Mouse (Mus musculus) left cerebral cortex, postnatal 10 days (tissue): Measurements from ENCODE around the gene Usp21. TPM values are rescaled to one million over a fixed set of nuclear protein-coding genes. Genes with fewer than 3 reads are reported as not detected.

ENCODE experiments used
- DNase-seq, 2 experiments: peaks; one replicate each; pipeline ENCODE4 v3.0.0; 2021 to 2022; ENCODE audit warnings: low spot score in 2 of 2, mixed read lengths in 1 of 2; ENCODE audit errors: extremely low spot score in 1 of 2
- intact Hi-C: fragments of 180-260 bp; cut with DNase I; formaldehyde crosslinking; loops from one replicate; pipeline ENCODE4 v1.15.1; 2025
- total RNA-seq, 2 experiments: library from RNA; stranded (reverse); gene quantifications; 2 replicates each; pipeline ENCODE4 v1.2.3; 2021

Usp21 gene
- total RNA-seq, 2 experiments from 2014 or later: 51.5 to 53.4 TPM

DNA sequence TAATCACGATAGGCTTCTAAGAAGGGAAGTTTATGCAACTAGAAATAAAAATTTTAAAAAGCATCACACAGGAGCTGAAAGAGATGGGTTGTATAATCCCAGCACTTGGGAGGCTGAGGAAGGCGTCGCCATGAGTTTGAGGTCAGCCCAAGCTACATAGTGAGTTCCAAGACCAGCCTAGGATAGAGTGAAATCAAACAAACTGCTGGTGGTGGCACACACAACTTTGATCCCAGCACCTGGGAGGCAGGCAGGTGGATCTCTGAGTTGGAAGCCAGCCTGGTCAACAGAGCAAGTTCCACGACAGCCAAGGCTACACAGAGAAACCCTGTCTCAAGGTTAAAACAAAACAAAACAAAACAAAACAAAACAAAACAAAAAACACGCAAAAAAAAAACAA is 55.4 kb downstream of the Usp21 start:
- intact Hi-C loops: no loop called here

More for the DNA sequence above, 55.4 kb downstream of the Usp21 start:
- DNase-seq: no peak

Other genes starting within 250 kb of the Usp21 start
- 10 to 100 TPM; 12.5 to 14.2 TPM for gene Fcgr3, start 223.1 kb downstream of the Usp21 start, total RNA-seq
- under 1 TPM; 0.34 to 0.69 TPM for gene Cfap126, start 174.1 kb downstream of the Usp21 start, total RNA-seq
- gene Sdhc, start 137.4 kb downstream of the Usp21 start, total RNA-seq: 100 to 1,000 TPM; 200 to 210 TPM
- not detected for gene Mpz, start 137.3 kb downstream of the Usp21 start, total RNA-seq
- gene Pcp4l1, start 91.7 kb downstream of the Usp21 start, total RNA-seq: 10 to 100 TPM; 28.0 to 42.2 TPM
- not detected for gene Nr1i3, start 74.0 kb downstream of the Usp21 start, total RNA-seq
- 10 to 100 TPM; 71.4 to 71.6 TPM for gene Tomm40l, start 65.5 kb downstream of the Usp21 start, total RNA-seq
- gene Apoa2, start 62.9 kb downstream of the Usp21 start, total RNA-seq: 1 to 10 TPM; 2.5 to 3.9 TPM
- gene Fcer1g, start 53.6 kb downstream of the Usp21 start, total RNA-seq: 10 to 100 TPM; 11.9 to 13.4 TPM
- 1 to 10 TPM; 4.6 to 7.2 TPM for gene Adamts4, start 37.6 kb downstream of the Usp21 start, total RNA-seq
- gene Ndufs2, start 36.6 kb downstream of the Usp21 start, total RNA-seq: 100 to 1,000 TPM; 243 to 255 TPM
- 10 to 100 TPM; 59.7 to 64.1 TPM for gene B4galt3, start 17.7 kb downstream of the Usp21 start, total RNA-seq
- 10 to 100 TPM; 20.4 to 21.8 TPM for gene Ppox, start 6.8 kb downstream of the Usp21 start, total RNA-seq
- gene Ufc1, start 7.0 kb upstream of the Usp21 start, total RNA-seq: 100 to 1,000 TPM; 110 to 114 TPM
- 10 to 100 TPM; 34.6 to 37.8 TPM for gene Dedd, start 41.2 kb upstream of the Usp21 start, total RNA-seq
- gene Nit1, start 57.7 kb upstream of the Usp21 start, total RNA-seq: 10 to 100 TPM; 38.5 to 41.0 TPM
- 100 to 1,000 TPM in 1 of 2 experiments, 10 to 100 TPM in 1; 93.9 to 107 TPM for gene Pfdn2, start 57.7 kb upstream of the Usp21 start, total RNA-seq
- gene Klhdc9, start 72.8 kb upstream of the Usp21 start, total RNA-seq: 1 to 10 TPM; 7.1 to 7.8 TPM
- gene Nectin4, start 82.1 kb upstream of the Usp21 start, total RNA-seq: 1 to 10 TPM; 1.4 TPM
- gene Arhgap30, start 101.0 kb upstream of the Usp21 start, total RNA-seq: 1 to 10 TPM; 2.0 to 2.1 TPM
- gene Usf1, start 123.3 kb upstream of the Usp21 start, total RNA-seq: 100 to 1,000 TPM; 110 to 119 TPM
- 1 to 10 TPM; 1.5 to 2.6 TPM for gene Tstd1, start 130.9 kb upstream of the Usp21 start, total RNA-seq
- gene F11r, start 149.5 kb upstream of the Usp21 start, total RNA-seq: 1 to 10 TPM; 6.3 to 9.0 TPM
- gene Alyref2, start 215.5 kb upstream of the Usp21 start, total RNA-seq: 1 to 10 TPM; 4.6 to 5.5 TPM
- gene Itln1, start 247.3 kb upstream of the Usp21 start, total RNA-seq: not detected